Mouse (Mus musculus) lung, postnatal 10 days (tissue): ENCODE data around the gene Pom121l2.
A peak's percentile ranks its signal among the peaks of the same experiment; 100 is the strongest.

ENCODE experiments used
- DNase-seq: peaks from one replicate; pipeline ENCODE4 v3.0.0; 2021

The Pom121l2 gene

DNA sequence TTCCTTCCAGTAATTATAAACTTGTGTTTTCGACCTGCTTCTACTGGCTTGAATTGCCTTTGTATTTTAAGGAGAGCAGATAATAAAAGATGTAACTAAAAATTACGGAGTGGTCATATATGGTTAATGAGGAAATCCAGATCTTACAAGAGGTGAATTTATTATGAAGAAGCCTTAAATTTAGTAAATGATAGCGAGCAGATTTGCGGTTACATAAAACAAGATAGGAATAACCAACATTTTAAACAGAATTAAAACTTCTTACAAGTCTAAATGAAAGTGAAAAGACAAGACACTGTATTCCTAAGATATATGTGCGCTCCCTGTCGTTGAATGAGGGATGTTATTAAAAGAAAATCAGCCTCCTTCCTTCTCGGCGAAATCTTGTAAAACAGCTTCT, 13.9 kb downstream of the Pom121l2 start:
- no peak for DNase-seq

DNA sequence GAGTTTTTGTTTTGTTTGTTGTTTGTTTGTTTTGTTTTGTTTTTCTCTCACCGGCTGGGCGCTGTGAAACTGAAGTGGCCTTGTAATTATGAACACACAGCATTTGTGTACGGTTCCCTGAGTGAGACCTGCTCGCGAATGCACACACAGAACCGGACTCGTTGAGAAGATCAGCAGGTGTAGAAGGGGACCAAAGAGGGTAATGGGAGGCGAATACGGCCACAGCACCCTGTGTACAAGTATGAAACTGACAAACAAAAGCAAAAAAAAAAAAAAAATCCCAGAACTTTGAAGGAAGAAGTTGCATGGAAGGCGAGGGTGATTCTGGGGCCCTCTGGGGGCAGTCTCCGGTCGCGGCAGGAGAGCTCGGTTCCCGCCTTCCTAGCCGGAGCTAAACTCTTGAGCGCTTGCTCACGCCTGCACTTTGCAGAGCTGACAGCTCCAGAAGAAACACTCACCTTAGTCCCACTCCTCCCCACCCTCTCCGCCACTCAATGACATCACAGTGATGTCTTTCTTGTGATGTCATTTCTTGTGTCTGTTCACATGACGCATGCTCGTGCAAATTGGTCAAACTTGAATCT, 14.4 kb downstream of the Pom121l2 start:
- peak; percentile 44 for DNase-seq

GRCm38 (mm10) chr13:21996101-21996839, 15.3 kb downstream of the Pom121l2 start:
- no peak for DNase-seq

DNA sequence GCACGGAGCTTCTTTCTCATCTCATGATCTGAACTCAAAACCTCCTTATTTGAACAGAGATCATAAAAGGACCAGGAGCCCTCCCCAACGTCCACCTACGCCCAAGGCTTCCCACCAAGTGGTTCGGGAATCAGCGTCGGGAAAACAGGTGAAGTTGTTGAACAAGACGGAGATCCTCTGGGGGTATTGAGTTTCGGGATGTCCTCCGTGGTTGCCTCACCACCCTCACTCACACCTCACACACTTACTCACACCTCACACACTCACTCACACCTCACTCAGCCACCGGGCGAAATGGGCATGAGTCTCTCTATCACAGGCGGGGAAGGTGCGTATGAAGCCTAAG, 15.8 kb downstream of the Pom121l2 start:
- no peak for DNase-seq

- no peak for DNase-seq
Measured at GRCm38 (mm10) chr13:21997201-21997820, 16.3 kb downstream of the Pom121l2 start.

DNA sequence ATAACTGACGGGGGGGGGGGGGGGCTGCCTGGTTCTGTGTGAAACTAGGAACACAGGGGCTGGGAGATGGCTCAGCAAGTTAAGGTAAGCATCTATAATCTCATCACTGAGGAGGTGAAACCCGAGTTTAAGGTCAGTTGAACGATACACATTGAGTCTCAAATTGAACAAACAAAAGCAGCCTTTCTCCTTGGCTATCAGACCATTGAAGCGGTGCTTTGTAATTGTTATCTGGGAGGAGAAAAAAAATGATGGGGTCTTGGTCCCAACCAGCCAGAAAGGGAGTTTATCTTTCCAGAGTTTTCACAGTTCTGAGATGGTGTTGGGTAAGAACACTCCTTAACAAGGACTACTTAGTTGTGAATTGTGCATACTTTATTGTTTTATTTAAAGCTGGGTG, 16.8 kb downstream of the Pom121l2 start:
- no peak for DNase-seq

DNA sequence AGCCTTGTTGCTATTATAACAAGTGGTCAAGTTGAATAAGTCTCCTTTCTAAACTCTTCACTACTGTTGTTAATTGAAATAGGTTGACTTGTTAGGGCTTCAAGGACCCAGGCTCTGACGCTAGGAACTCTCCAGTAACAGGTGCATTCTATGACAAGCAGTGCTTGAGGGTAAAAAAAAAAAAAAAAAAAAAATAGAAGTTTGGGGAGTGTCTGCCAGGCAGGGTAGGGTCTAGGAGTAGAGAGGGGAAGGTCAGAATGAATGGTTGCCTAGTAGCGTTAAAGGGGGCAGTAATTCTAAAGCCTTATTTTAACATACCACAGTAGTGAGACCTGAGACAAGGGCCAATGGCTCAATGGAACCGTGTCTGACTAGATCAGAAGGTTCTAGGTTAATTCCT, 17.4 kb downstream of the Pom121l2 start:
- no peak for DNase-seq

GRCm38 (mm10) chr13:21999147-21999546, 18.2 kb downstream of the Pom121l2 start:
- no peak for DNase-seq

DNA sequence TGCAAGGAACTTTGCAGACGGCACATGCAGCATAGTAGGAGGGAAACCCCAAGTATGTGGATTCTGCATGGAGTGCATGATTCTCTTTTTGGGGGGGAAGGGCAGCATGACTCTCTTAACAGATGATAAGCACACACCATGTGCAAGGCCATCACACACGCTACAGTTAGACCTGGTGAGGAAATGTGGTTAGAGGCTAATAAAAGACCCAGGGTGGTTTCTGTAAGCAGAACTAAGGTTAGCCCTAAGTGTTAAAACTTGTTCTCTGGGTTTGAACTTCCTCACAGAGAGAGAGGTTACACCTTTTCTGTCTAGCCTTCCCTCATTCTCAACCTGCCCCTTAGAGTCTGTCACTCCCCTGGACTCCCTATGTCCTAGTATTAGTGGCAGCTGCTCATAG, 20.4 kb downstream of the Pom121l2 start:
- DNase-seq = no peak

- DNase-seq = no peak
Measured at GRCm38 (mm10) chr13:22001823-22002222, 20.8 kb downstream of the Pom121l2 start.

GRCm38 (mm10) chr13:22005605-22006333, 24.8 kb downstream of the Pom121l2 start:
- DNase-seq = peak; percentile 51

DNA sequence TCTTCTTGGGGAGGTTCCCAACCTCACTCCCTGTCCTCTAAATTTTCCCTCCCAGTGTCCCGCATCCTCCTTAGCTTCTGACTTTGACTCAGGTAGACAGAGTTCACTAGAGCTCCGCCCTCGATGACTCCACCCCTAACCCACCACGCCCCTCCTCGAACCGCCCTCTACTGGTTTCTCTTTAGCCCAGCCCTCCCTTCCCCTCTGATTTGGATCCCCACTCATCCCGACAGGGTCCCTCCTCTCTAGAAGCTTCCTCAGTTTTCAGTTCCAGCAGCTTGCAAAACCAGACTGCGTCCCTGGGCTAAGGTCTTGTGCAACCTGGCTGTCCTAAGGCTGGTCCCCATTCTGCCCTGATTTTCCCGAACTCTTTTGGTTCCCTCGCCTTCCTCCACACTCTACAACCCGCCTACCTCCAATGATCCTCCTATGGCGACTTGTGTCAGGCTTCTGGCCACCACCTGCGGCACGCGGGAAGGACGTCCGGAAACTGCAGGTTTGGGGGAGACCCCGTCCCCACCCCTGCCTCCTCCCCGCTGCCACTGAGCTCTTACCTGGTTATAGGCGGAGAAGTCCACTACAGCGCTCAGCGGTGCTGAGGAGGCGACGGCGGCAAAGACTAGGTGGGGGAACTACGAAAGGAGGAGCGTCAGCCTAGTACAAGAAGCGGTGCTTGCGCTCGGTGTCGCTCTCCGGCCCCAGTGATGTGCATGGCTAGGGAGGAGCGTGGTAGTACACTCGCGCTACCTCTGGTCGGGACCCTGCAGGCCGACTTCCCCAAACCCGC, 25.5 kb downstream of the Pom121l2 start:
- DNase-seq = peak; percentile 72

- no peak for DNase-seq
Measured at GRCm38 (mm10) chr13:22007121-22007510, 26.1 kb downstream of the Pom121l2 start.

DNA sequence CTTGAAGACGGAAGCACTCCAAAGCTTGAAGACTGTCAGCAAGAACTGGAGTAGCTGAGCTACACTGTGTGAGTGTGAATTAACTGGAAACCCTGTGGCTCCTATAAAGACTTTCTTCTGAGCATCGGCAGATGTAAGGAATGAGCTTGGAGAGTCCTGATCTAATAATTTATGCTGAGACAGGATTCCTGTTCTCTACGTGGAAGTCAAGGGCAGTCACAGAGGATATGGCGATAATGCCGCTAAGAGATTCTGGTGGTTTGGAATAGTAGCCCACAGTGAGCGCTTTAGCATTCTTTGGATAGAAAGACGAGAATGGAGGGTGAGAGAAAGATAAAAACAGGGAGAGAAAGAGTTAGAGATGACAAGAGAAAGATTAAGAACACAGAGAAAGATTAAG, 26.9 kb downstream of the Pom121l2 start:
- no peak for DNase-seq

DNA sequence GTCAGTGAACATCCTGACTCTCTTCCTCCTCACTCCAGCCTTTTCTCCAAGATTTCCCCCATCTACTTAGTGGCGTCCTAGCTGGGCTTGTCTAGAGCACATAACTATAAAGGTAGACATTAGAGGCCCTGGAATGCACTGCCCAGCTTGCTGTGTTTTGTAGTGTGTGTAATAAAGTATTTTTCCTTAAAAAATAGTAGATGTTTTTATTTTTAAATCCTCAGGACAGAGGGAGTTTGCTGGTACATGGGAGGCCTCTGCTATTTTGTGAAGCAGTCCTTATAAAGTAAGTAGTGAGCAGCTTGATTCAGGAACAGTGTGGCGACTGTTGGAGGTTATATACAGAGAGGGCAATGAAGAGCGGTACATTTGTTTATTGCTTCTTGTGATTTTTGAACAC, 27.7 kb downstream of the Pom121l2 start:
- DNase-seq = no peak

DNA sequence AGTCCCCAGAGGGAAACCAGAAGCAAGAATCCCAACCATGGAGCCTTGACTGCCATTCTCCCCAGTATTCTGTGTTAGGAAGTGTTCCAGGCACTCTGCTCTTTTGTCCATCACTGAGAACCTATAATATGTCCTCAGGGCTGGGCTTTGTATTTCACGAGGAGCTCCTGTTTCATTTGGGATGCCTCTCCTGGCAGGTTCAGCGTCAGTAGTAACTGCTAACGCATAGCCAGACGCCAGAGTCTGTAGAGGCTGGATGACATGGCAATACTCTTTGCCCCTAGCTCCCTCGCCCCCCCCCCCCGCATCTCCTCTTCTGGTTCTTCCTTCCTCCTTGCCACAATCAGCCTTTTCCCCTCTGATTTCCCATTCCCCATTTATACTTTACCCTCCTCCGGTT, 28.6 kb downstream of the Pom121l2 start, which contains the start of gene Prss16:
TSS of gene Prss16 (minus strand) at position 101 of the 400 bp plus-strand sequence.
- DNase-seq = no peak

GRCm38 (mm10) chr13:22013716-22014115, 32.7 kb downstream of the Pom121l2 start:
- no peak for DNase-seq

DNA sequence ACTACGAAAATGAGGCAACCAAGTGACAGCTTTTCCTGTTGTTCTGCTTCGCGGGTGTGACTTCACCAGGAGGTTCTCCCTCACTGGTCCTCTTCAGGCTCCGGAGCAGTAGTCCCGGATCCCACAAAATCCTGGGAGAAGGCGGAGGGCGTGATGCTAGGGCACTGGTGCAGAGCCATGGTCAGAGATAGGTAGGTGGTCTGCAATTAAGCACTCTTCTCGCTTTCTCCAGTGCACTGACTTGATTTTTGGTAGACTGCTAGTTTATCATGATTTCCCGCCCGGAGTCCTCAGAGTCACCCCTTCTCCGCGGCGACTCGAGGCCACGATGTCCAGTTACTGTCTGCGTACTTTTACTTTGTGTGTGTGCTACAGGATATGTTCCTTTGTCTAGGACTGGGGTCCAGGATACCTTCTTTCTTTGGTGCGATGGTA, 33.4 kb downstream of the Pom121l2 start:
- no peak for DNase-seq

GRCm38 (mm10) chr13:22015479-22016450, 34.8 kb downstream of the Pom121l2 start:
- peak; percentile 74 for DNase-seq

GRCm38 (mm10) chr13:22019934-22020835, 39.2 kb downstream of the Pom121l2 start:
- DNase-seq = no peak
